Mouse (Mus musculus) cerebellum, adult 2 months (tissue): ENCODE results near the gene Vars. TPM values are rescaled to one million over a fixed set of nuclear protein-coding genes. Genes with fewer than 3 reads are reported as not detected.

Experiments
- DNase-seq, 2 experiments: peaks; one replicate each; pipeline ENCODE4 v3.0.0; 2021
- H3K27ac ChIP-seq: fragments of 200-500 bp; 2 replicates; pipeline ENCODE4 v1.5.1; 2012; ENCODE audit warnings: low read length, control low read depth, inconsistent platforms; ENCODE audit not compliant: insufficient read depth
- H3K27me3 ChIP-seq: fragments of 200-500 bp; 2 replicates; pipeline ENCODE4 v1.6.1; 2012; ENCODE audit warnings: inconsistent platforms, mild to moderate bottlenecking, low read length, moderate library complexity; ENCODE audit not compliant: control insufficient read depth, insufficient read depth
- H3K4me1 ChIP-seq: fragments of 200-500 bp; 2 replicates; pipeline ENCODE4 v1.6.1; 2011; ENCODE audit warnings: low read length; ENCODE audit not compliant: control insufficient read depth, insufficient read depth
- H3K4me3 ChIP-seq: fragments of 200-500 bp; replicated peaks from 2 replicates; pipeline ENCODE3; 2011; ENCODE audit warnings: mild to moderate bottlenecking, low read depth, low read length, control low read depth; ENCODE audit not compliant: insufficient read depth
- CTCF ChIP-seq: fragments of 200-500 bp; IDR thresholded peaks from 2 replicates; pipeline ENCODE4 v1.5.1; 2011; ENCODE audit warnings: low read depth, mild to moderate bottlenecking, control low read depth, low read length, moderate library complexity, borderline replicate concordance; ENCODE audit not compliant: insufficient read depth
- POLR2A ChIP-seq: fragments of 200-500 bp; IDR thresholded peaks from 2 replicates; pipeline ENCODE4 v1.6.1; 2011; ENCODE audit warnings: low read length, control low read depth, borderline replicate concordance; ENCODE audit not compliant: insufficient read depth
- WGBS: fragments of 180-500 bp; shearing (Covaris S2); methylation state at CpG from one replicate; pipeline ENCODE4 v1.1.7; 2018; 5-methylcytosine and 5-hydroxymethylcytosine counted together
- polyA plus RNA-seq: library from polyadenylated mRNA; depleted of rRNA; stranded (reverse); fragments of >200 nt; gene quantifications from 2 replicates; pipeline ENCODE4 v1.2.3, GENCODE M21; 2012

Gene Vars
- polyA plus RNA-seq, 1 experiment, result 65.3 TPM

DNA sequence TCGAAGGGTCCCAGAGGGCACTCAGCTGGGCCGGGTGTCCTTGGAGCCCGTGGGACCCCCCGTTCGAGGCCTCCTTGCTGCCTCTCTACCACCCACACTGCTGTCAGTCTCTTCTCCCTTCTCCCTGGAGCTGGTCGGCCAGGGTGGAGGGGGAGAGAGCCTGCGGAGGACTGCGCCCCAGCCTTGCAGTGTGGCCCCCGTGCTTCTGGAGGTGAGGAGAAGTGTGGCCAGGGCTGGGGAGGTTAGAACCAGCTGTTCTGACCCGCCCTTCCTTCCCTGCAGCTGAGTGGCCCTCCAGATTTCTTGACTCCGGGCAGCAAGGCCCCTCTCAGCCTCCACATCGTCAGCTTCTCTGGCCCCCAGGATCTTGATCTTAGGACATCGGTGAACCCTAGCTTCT lies 23.5 kb downstream of the Vars start:
- 78% methylated on average over 13 of the region's 13 CpGs for WGBS

GRCm38 (mm10) chr17:35024691-35025488 lies 24.1 kb downstream of the Vars start:
- H3K27ac ChIP-seq, result no peak overlapping the region
- no peak overlapping the region for H3K4me3 ChIP-seq
- H3K27me3 ChIP-seq, result no peaks in the 10 kb centered on the region
- no peak for DNase-seq
- H3K4me1 ChIP-seq, result peaks cover 6% of the 10 kb centered on the region
- WGBS, result 52% methylated on average over 10 of the region's 10 CpGs
- no peak for TF ChIP-seq POLR2A

More for the DNA sequence above, 23.5 kb downstream of the Vars start:
- no peak for DNase-seq
- H3K27ac ChIP-seq, result no peak overlapping the region
- peaks cover 10% of the 10 kb centered on the region for H3K4me1 ChIP-seq
- no peak overlapping the region for H3K4me3 ChIP-seq
- no peak for TF ChIP-seq POLR2A
- no peak for TF ChIP-seq CTCF
- no peaks in the 10 kb centered on the region for H3K27me3 ChIP-seq

GRCm38 (mm10) chr17:35026206-35026605 lies 25.4 kb downstream of the Vars start:
- no peak overlapping the region for H3K4me3 ChIP-seq
- TF ChIP-seq CTCF (no peak), POLR2A (no peak)
- H3K27ac ChIP-seq, result no peak overlapping the region
- DNase-seq, result no peak
- H3K4me1 ChIP-seq, result peaks cover 3% of the 10 kb centered on the region
- 62% methylated on average over 5 of the region's 5 CpGs for WGBS
- H3K27me3 ChIP-seq, result no peaks in the 10 kb centered on the region

- Histone ChIP-seq H3K27me3 (no peaks in the 10 kb centered on the region), H3K4me3 (no peak within 1 kb of the TSS), H3K27ac (no peak within 1 kb of the TSS), H3K4me1 (no peaks in the 10 kb centered on the region; the same call in 1 of the 2 replicates)
- 39% methylated on average over 13 of the region's 13 CpGs for WGBS
- DNase-seq, result peak; percentile 40 to 41
- TF ChIP-seq CTCF (no peak), POLR2A (no peak)
Measured at GRCm38 (mm10) chr17:35027277-35028068, 26.7 kb downstream of the Vars start, which contains the start of gene Sapcd1. Sapcd1 (minus strand) TSS chr17:35028016.

DNA sequence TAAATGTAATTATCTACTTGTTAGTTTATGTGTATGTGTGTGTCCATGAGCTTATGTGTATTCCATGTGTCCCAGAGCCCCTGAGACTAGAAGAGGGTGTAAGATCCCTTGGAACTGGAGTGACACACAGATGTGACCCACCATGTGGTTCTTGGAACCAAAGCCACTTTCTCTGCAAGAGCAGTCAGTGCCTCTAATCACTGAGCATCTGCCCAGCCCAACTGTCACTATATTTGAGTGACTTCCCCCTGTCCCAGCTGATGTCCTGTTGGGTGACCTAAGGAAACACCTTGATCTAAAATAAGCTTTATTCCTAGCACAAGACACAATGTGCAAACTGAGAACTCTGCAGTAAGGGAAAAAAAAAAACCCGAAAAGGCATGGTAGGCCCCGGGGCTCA lies 27.5 kb downstream of the Vars start:
- no peak for TF ChIP-seq POLR2A
- no peak for TF ChIP-seq CTCF
- Histone ChIP-seq H3K4me3 (no peak overlapping the region), H3K4me1 (no peaks in the 10 kb centered on the region; the same call in 1 of the 2 replicates), H3K27me3 (no peaks in the 10 kb centered on the region), H3K27ac (no peak overlapping the region)
- 51% methylated on average over 2 of the region's 2 CpGs for WGBS
- no peak for DNase-seq

DNA sequence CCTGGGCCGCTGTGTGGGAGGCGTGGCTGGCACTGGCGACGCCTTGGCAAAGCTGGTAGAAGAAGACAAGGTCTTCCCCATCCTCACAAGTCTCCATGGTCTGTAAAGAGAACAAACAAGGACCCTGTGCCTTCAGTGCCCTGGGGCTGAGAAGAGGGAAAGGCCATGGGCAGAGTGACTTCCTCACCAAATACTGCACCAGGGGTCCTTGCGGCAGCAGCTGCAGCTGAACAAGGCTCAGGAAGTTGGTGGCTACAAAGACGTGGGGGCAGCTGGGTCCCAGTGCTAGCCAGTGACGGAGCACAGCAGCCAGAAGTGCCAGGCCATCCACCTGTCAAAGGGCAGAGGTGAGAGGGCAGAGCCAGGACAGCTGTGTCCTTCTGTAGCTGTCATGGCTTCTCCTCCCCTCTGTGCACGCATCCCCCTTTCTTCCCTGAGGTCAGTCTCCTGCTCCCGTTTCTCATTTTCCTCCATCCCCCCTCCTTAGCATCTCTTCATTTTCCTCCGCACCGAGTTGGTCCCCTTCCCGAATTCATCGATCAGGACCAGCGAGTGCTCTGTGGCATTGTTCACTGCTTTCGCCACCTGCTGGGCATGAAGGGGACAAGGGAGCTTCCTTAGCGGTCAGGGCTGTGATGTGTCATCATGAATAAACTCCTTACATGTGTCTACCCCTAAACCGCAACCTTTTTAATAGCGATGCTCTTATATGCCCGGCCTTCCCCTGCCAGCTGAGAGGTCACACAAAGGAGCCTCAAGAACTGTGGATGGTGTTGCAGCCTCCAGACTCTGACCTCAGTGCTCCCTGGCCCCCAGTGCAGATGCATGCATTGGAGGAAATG lies 29.1 kb downstream of the Vars start:
- Histone ChIP-seq H3K27ac (no peak overlapping the region), H3K27me3 (no peaks in the 10 kb centered on the region), H3K4me3 (no peak overlapping the region), H3K4me1 (no peaks in the 10 kb centered on the region; the same call in 1 of the 2 replicates)
- no peak for TF ChIP-seq POLR2A
- TF ChIP-seq CTCF, result peak; percentile 37; the same call in 1 of the 2 replicates
- WGBS, result 45% methylated on average over 19 of the region's 19 CpGs
- DNase-seq, result peak in 1 of 2 experiments; percentile 27

DNA sequence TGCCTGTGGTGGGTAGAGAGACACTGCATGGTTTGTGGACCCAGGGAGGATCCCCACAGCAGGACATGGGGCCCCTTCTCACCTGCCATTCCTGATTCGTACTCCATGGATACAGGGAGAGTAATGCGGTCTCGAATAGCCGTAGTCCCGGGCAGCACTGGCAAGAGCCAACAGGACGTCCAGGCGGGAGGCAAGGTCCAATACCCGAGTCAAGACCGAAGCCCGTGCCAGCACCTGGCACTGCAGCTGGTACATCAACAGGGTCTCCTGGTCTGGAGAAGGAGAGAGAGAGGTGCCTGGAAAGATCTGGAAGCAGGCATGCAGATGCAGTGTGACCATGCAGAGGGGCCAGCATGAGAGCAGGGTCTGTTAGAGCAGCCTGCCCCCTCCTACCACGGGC lies 30.5 kb downstream of the Vars start:
- no peak for DNase-seq
- Histone ChIP-seq H3K27ac (no peak overlapping the region), H3K4me3 (no peak overlapping the region), H3K27me3 (no peaks in the 10 kb centered on the region), H3K4me1 (no peaks in the 10 kb centered on the region; the same call in 1 of the 2 replicates)
- no peak for TF ChIP-seq POLR2A
- 25% methylated on average over 11 of the region's 11 CpGs for WGBS
